Mouse (Mus musculus) neural tube, embryonic 13.5 days (tissue): ENCODE data around the gene Slc25a16. TPM values are rescaled to one million over a fixed set of nuclear protein-coding genes. Genes with fewer than 3 reads are reported as not detected.

Experiments used
- ATAC-seq: fragments of 200-750 bp; cut with Nextera tagmentation; 2 replicates; pipeline ENCODE4 v1.8.0; 2017; ENCODE audit warnings: low read depth, mild to moderate bottlenecking, moderate TSS enrichment, moderate library complexity
- H3K27ac ChIP-seq: fragments of 300-500 bp; sonication (generic); replicated peaks from 2 replicates; pipeline ENCODE4 v1.5.1; 2015; ENCODE audit warnings: moderate library complexity, mild to moderate bottlenecking, inconsistent platforms
- H3K27me3 ChIP-seq: fragments of 300-500 bp; sonication (generic); 2 replicates; pipeline ENCODE4 v1.6.1; 2015; ENCODE audit warnings: mild to moderate bottlenecking, inconsistent platforms
- H3K36me3 ChIP-seq: fragments of 300-500 bp; sonication (generic); 2 replicates; pipeline ENCODE4 v1.6.1; 2015; ENCODE audit warnings: mild to moderate bottlenecking, inconsistent platforms
- H3K4me1 ChIP-seq: fragments of 300-500 bp; sonication (generic); replicated peaks from 2 replicates; pipeline ENCODE4 v1.6.1; 2015; ENCODE audit warnings: inconsistent platforms
- H3K4me2 ChIP-seq: fragments of 300-500 bp; sonication (generic); 2 replicates; pipeline ENCODE4 v1.6.1; 2015; ENCODE audit warnings: inconsistent platforms, mild to moderate bottlenecking, moderate library complexity
- H3K4me3 ChIP-seq: fragments of 300-500 bp; sonication (generic); 2 replicates; pipeline ENCODE4 v1.5.1; 2015; ENCODE audit warnings: mild to moderate bottlenecking, inconsistent platforms
- H3K9ac ChIP-seq: fragments of 300-500 bp; sonication (generic); 2 replicates; pipeline ENCODE4 v1.6.1; 2015; ENCODE audit warnings: moderate library complexity, mild to moderate bottlenecking, inconsistent platforms
- H3K9me3 ChIP-seq: fragments of 300-500 bp; sonication (generic); 2 replicates; pipeline ENCODE4 v1.6.1; 2016; ENCODE audit warnings: inconsistent platforms
- WGBS: fragments of 180-500 bp; shearing (Covaris S2); methylation state at CpG from one replicate; pipeline ENCODE4 v1.1.7; 2015; 5-methylcytosine and 5-hydroxymethylcytosine counted together
- polyA plus RNA-seq: library from polyadenylated mRNA; unstranded; fragments of >200 nt; fragmentation: Nextera tagmentation; extraction: Ambion mirVana; gene quantifications from 2 replicates; pipeline ENCODE4 v1.2.1, GENCODE M21; 2015

The Slc25a16 gene
- polyA plus RNA-seq, 1 experiment from 2014 or later = 15.4 TPM

- Histone ChIP-seq H3K36me3 (no peaks in the 10 kb centered on the region), H3K27ac (no peak overlapping the region), H3K4me3 (no peak overlapping the region), H3K4me1 (no peaks in the 10 kb centered on the region), H3K27me3 (no peaks in the 10 kb centered on the region), H3K4me2 (no peak overlapping the region), H3K9ac (no peak overlapping the region), H3K9me3 (no peaks in the 10 kb centered on the region)
- no peak for ATAC-seq
- 91% methylated on average over 2 of the region's 2 CpGs for WGBS
These were observed 9.3 kb upstream of the Slc25a16 start for GRCm38 (mm10) chr10:62911120-62911519.

- H3K4me1 ChIP-seq = peaks cover 17% of the 10 kb centered on the region
- H3K4me2 ChIP-seq = no peak overlapping the region
- H3K27me3 ChIP-seq = no peaks in the 10 kb centered on the region
- 91% methylated on average over 3 of the region's 3 CpGs for whole genome bisulfite sequencing
- H3K9me3 ChIP-seq = no peaks in the 10 kb centered on the region
- no peak for ATAC-seq
- H3K4me3 ChIP-seq = no peak overlapping the region
- no peaks in the 10 kb centered on the region for H3K36me3 ChIP-seq
- no peak overlapping the region for H3K9ac ChIP-seq
- H3K27ac ChIP-seq = no peak overlapping the region
These were observed 1.4 kb upstream of the Slc25a16 start for GRCm38 (mm10) chr10:62918985-62919384.

GRCm38 (mm10) chr10:62920766-62921156, 328 bp downstream of the Slc25a16 start:
- Histone ChIP-seq H3K36me3 (no peaks in the 10 kb centered on the region), H3K27me3 (no peaks in the 10 kb centered on the region), H3K4me1 (peaks cover 21% of the 10 kb centered on the region), H3K4me3 (peak overlapping the region; percentile 90), H3K9ac (peak overlapping the region; percentile 93), H3K27ac (peak overlapping the region; percentile 92), H3K4me2 (peak overlapping the region; percentile 70), H3K9me3 (no peaks in the 10 kb centered on the region)
- peak; percentile 67 for ATAC-seq
- WGBS = under 1% methylated on average over 29 of the region's 29 CpGs

- ATAC-seq = no peak
- peaks cover 21% of the 10 kb centered on the region for H3K4me1 ChIP-seq
- WGBS = 92% methylated on average over 4 of the region's 4 CpGs
- H3K27ac ChIP-seq = no peak overlapping the region
- no peak overlapping the region for H3K4me3 ChIP-seq
- H3K9ac ChIP-seq = no peak overlapping the region
- no peaks in the 10 kb centered on the region for H3K9me3 ChIP-seq
- no peak overlapping the region for H3K4me2 ChIP-seq
- H3K27me3 ChIP-seq = no peaks in the 10 kb centered on the region
- peaks cover 13% of the 10 kb centered on the region for H3K36me3 ChIP-seq
These were observed 3.7 kb downstream of the Slc25a16 start for GRCm38 (mm10) chr10:62924096-62924635.

- ATAC-seq = no peak
- Histone ChIP-seq H3K4me2 (no peak overlapping the region), H3K9ac (no peak overlapping the region), H3K27ac (no peak overlapping the region), H3K9me3 (no peaks in the 10 kb centered on the region), H3K4me1 (no peaks in the 10 kb centered on the region), H3K4me3 (no peak overlapping the region), H3K27me3 (no peaks in the 10 kb centered on the region), H3K36me3 (peaks cover 74% of the 10 kb centered on the region)
- WGBS = 91% methylated on average over 1 of the region's 1 CpGs
These were observed 11.9 kb downstream of the Slc25a16 start for GRCm38 (mm10) chr10:62932381-62932780.

GRCm38 (mm10) chr10:62944975-62945580, 24.6 kb downstream of the Slc25a16 start:
- H3K36me3 ChIP-seq = peaks cover 45% of the 10 kb centered on the region
- H3K9me3 ChIP-seq = no peaks in the 10 kb centered on the region
- no peak overlapping the region for H3K4me2 ChIP-seq
- H3K9ac ChIP-seq = no peak overlapping the region
- WGBS = 88% methylated on average over 10 of the region's 10 CpGs
- no peaks in the 10 kb centered on the region for H3K27me3 ChIP-seq
- no peak overlapping the region for H3K27ac ChIP-seq
- no peak for ATAC-seq
- H3K4me3 ChIP-seq = no peak overlapping the region
- H3K4me1 ChIP-seq = peaks cover 6% of the 10 kb centered on the region

- Histone ChIP-seq H3K27ac (peak within 1 kb of the TSS; percentile 83), H3K27me3 (no peaks in the 10 kb centered on the region), H3K9ac (peak within 1 kb of the TSS; percentile 85), H3K4me1 (peaks cover 6% of the 10 kb centered on the region), H3K36me3 (peaks cover 41% of the 10 kb centered on the region), H3K4me2 (peak within 1 kb of the TSS; percentile 61), H3K9me3 (no peaks in the 10 kb centered on the region), H3K4me3 (peak within 1 kb of the TSS; percentile 71)
- peak; percentile 96 for ATAC-seq
- WGBS = under 1% methylated on average over 67 of the region's 68 CpGs
These were observed 26.5 kb downstream of the Slc25a16 start, which contains the start of gene Dna2 for GRCm38 (mm10) chr10:62946738-62947471. Gene Dna2, plus strand, starts transcription at chr10:62947026.

GRCm38 (mm10) chr10:62948551-62948950, 28.1 kb downstream of the Slc25a16 start:
- Histone ChIP-seq H3K27me3 (no peaks in the 10 kb centered on the region), H3K36me3 (peaks cover 35% of the 10 kb centered on the region), H3K4me2 (no peak overlapping the region), H3K27ac (no peak overlapping the region), H3K4me3 (no peak overlapping the region), H3K4me1 (peaks cover 6% of the 10 kb centered on the region), H3K9ac (no peak overlapping the region), H3K9me3 (no peaks in the 10 kb centered on the region)
- no peak for ATAC-seq
- 95% methylated on average over 7 of the region's 7 CpGs for WGBS

GRCm38 (mm10) chr10:62963956-62964355, 43.5 kb downstream of the Slc25a16 start:
- no peak for ATAC-seq
- no peak overlapping the region for H3K27ac ChIP-seq
- no peak overlapping the region for H3K4me3 ChIP-seq
- no peaks in the 10 kb centered on the region for H3K4me1 ChIP-seq
- H3K27me3 ChIP-seq = no peaks in the 10 kb centered on the region
- H3K4me2 ChIP-seq = no peak overlapping the region
- 97% methylated on average over 7 of the region's 7 CpGs for WGBS
- H3K36me3 ChIP-seq = peaks cover 90% of the 10 kb centered on the region
- no peaks in the 10 kb centered on the region for H3K9me3 ChIP-seq
- H3K9ac ChIP-seq = no peak overlapping the region

GRCm38 (mm10) chr10:62965796-62966195, 45.4 kb downstream of the Slc25a16 start:
- H3K4me3 ChIP-seq = no peak overlapping the region
- ATAC-seq = no peak
- H3K27me3 ChIP-seq = no peaks in the 10 kb centered on the region
- no peak overlapping the region for H3K4me2 ChIP-seq
- no peak overlapping the region for H3K9ac ChIP-seq
- WGBS = 95% methylated on average over 11 of the region's 11 CpGs
- no peaks in the 10 kb centered on the region for H3K9me3 ChIP-seq
- H3K4me1 ChIP-seq = no peaks in the 10 kb centered on the region
- no peak overlapping the region for H3K27ac ChIP-seq
- H3K36me3 ChIP-seq = peaks cover 82% of the 10 kb centered on the region

- no peak for ATAC-seq
- Histone ChIP-seq H3K9ac (no peak overlapping the region), H3K4me1 (no peaks in the 10 kb centered on the region), H3K36me3 (peaks cover 80% of the 10 kb centered on the region), H3K27me3 (no peaks in the 10 kb centered on the region), H3K9me3 (no peaks in the 10 kb centered on the region), H3K27ac (no peak overlapping the region), H3K4me2 (no peak overlapping the region), H3K4me3 (no peak overlapping the region)
- WGBS = 95% methylated on average over 15 of the region's 15 CpGs
These were observed 45.9 kb downstream of the Slc25a16 start for GRCm38 (mm10) chr10:62966291-62966690.

GRCm38 (mm10) chr10:62971821-62972220, 51.4 kb downstream of the Slc25a16 start:
- no peak for ATAC-seq
- H3K27me3 ChIP-seq = no peaks in the 10 kb centered on the region
- no peak overlapping the region for H3K4me3 ChIP-seq
- no peaks in the 10 kb centered on the region for H3K9me3 ChIP-seq
- H3K27ac ChIP-seq = no peak overlapping the region
- peaks cover 41% of the 10 kb centered on the region for H3K36me3 ChIP-seq
- 67% methylated on average over 16 of the region's 16 CpGs for WGBS
- H3K4me1 ChIP-seq = no peaks in the 10 kb centered on the region
- no peak overlapping the region for H3K9ac ChIP-seq
- H3K4me2 ChIP-seq = no peak overlapping the region
